Mouse (Mus musculus): ENCODE data around the gene Myo1c. TPM values are rescaled to one million over a fixed set of nuclear protein-coding genes. Genes with fewer than 3 reads are reported as not detected.

The Myo1c gene
- polyA plus RNA-seq, 1 experiment from 2014 or later: 93.0 TPM

DNA sequence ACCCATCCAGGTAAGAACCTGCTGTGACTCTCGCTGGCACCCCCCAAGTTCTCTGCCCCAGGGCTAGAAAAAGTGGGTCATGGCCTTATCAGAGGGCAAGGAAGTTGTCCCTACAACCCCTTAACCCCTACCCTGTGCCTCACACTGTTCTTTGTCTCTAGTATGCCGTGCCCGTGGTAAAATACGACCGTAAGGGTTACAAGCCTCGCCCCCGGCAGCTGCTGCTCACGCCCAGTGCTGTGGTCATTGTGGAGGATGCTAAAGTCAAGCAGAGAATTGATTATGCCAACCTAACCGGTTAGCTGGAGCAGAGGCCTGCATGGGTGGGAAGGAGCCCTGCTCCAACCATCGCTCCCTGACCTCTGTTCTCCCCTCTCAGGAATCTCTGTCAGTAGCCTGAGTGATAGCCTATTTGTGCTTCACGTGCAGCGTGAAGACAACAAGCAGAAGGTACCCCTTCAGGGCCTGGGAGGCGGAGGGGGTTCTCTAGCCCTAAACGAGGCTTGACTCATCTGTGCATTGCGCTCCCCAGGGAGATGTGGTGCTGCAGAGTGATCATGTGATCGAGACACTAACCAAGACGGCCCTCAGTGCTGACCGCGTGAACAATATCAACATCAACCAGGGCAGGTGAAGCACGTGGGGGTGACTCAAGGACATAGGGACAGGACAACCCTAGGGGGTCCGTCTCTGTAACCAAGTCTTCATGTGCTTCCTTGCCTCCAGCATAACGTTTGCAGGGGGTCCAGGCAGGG is 21.3 kb downstream of the Myo1c start:
- Histone ChIP-seq H3K4me2 (ENCODE audit: low read depth, low read length) (no peak overlapping the region), H3K27ac (ENCODE audit: low read length) (no peak overlapping the region), H3K4me3 (ENCODE audit: low read length) (no peak overlapping the region), H3K27me3 (ENCODE audit: control insufficient read depth, insufficient read depth, low read depth, low read length) (no peaks in the 10 kb centered on the region), H3K36me3 (ENCODE audit: control insufficient read depth, insufficient read depth, low read length) (peaks cover 53% of the 10 kb centered on the region), H3K4me1 (replicated peaks; ENCODE audit: control insufficient read depth, insufficient read depth, low read length) (no peaks in the 10 kb centered on the region), H3K9me3 (ENCODE audit: control insufficient read depth, low read length) (no peaks in the 10 kb centered on the region), H3K9ac (ENCODE audit: low read length) (no peak overlapping the region)
- ATAC-seq (ENCODE audit: low read depth): no peak
- 84% methylated on average over 22 of the region's 22 CpGs for WGBS

DNA sequence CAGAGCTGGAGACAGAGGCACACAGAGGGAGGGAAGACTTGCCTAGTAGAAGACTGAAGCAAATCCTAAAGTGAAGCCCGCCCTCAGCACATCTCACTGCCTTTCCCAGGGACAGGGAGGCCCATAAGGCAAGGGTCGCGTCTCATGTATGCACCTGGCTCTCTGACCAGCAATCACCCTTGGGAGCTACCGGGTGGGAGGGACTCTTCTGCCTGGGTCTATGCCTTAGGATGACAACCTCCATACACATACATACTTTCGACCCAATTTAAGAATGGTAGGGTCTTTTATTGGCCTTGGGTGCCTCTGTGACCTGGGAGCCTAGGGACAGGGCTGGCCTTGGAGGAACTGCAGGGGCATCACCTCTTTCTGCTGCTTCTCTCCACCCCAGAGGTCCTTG is 23.1 kb downstream of the Myo1c start:
- ATAC-seq (ENCODE audit: low read depth): no peak
- H3K36me3 ChIP-seq (ENCODE audit: control insufficient read depth, insufficient read depth, low read length): peaks cover 43% of the 10 kb centered on the region
- H3K4me3 ChIP-seq (ENCODE audit: low read length): no peak overlapping the region
- no peak overlapping the region for H3K4me2 ChIP-seq (ENCODE audit: low read depth, low read length)
- no peaks in the 10 kb centered on the region for H3K9me3 ChIP-seq (ENCODE audit: control insufficient read depth, low read length)
- no peaks in the 10 kb centered on the region for H3K27me3 ChIP-seq (ENCODE audit: control insufficient read depth, insufficient read depth, low read depth, low read length)
- H3K4me1 ChIP-seq (replicated peaks; ENCODE audit: control insufficient read depth, insufficient read depth, low read length): peaks cover under 1% of the 10 kb centered on the region
- no peak overlapping the region for H3K27ac ChIP-seq (ENCODE audit: low read length)
- WGBS: 97% methylated on average over 5 of the region's 5 CpGs
- H3K9ac ChIP-seq (ENCODE audit: low read length): no peak overlapping the region

DNA sequence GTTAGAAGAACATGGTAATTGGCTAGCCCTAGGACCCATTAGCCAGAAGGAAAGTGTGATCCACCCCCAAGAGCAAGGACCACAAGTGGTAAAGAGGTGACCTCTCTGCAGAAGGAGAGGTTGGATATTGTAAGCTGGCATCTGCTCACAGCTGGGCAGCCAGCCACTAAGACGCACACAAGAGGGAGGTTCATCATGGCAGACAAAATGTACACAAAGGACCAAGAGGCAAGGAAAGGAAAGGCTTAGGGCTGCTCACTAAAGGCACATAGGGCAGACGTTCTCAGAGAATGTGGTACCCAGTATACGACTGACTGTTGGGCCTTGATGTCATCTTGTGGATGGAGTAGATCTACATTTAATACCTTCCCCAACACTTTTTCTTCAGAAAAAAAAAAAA is 24.6 kb downstream of the Myo1c start:
- Histone ChIP-seq H3K4me1 (replicated peaks; ENCODE audit: control insufficient read depth, insufficient read depth, low read length) (peaks cover 2% of the 10 kb centered on the region), H3K4me2 (ENCODE audit: low read depth, low read length) (no peak overlapping the region), H3K27ac (ENCODE audit: low read length) (no peak overlapping the region), H3K9me3 (ENCODE audit: control insufficient read depth, low read length) (no peaks in the 10 kb centered on the region), H3K4me3 (ENCODE audit: low read length) (no peak overlapping the region), H3K27me3 (ENCODE audit: control insufficient read depth, insufficient read depth, low read depth, low read length) (no peaks in the 10 kb centered on the region), H3K9ac (ENCODE audit: low read length) (no peak overlapping the region), H3K36me3 (ENCODE audit: control insufficient read depth, insufficient read depth, low read length) (peaks cover 28% of the 10 kb centered on the region)
- 68% methylated on average over 3 of the region's 3 CpGs for WGBS
- no peak for ATAC-seq (ENCODE audit: low read depth)

DNA sequence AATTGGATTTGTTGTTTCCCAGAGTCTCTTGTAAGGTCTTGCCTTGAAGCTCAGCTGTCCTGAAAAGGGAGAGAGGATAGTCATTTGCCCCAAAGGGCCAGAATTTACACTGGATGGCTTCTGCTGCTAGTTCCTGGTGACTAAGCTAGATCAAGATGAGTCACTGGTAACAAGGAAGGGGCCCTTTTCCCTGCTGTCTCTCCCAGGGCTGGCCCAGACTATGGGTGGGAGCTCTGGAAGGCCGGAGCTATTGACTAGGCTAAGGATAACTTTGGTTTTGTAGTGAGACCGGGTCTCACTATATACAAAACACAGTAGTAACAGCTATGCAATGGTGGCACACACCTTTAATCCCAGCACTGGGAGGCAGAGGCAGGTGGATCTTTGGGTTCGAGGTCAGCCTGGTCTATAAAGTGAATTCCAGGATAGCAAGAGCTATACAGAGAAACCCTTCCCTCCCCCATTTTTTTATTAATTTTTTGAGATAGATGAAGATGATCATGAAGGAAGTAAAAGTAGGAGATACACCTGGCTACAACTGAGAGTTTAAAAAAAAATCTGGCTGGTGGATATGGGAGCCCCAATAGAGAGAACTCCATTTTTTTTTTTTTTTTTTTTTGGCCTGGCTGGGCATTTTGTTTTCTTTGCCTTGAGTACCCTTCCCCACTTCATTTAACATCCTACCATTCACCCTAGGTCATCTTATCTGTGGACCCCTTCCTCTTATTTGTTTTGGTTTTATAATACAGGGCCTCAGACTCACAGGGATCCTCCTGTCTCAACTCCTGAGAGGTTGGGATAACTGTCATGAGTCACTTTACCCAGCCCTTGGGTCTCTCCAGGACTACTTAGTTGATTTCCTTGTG is 27.8 kb downstream of the Myo1c start:
- Histone ChIP-seq H3K4me2 (ENCODE audit: low read depth, low read length) (peak overlapping the region; percentile 77), H3K27ac (ENCODE audit: low read length) (peak overlapping the region; percentile 30; the same call in 1 of the 2 replicates), H3K4me3 (ENCODE audit: low read length) (peak overlapping the region; percentile 98), H3K4me1 (replicated peaks; ENCODE audit: control insufficient read depth, insufficient read depth, low read length) (peaks cover 13% of the 10 kb centered on the region), H3K27me3 (ENCODE audit: control insufficient read depth, insufficient read depth, low read depth, low read length) (no peaks in the 10 kb centered on the region), H3K36me3 (ENCODE audit: control insufficient read depth, insufficient read depth, low read length) (peaks cover 3% of the 10 kb centered on the region; the same call in 1 of the 2 replicates), H3K9me3 (ENCODE audit: control insufficient read depth, low read length) (no peaks in the 10 kb centered on the region), H3K9ac (ENCODE audit: low read length) (peak overlapping the region; percentile 59)
- ATAC-seq (ENCODE audit: low read depth): no peak
- 81% methylated on average over 3 of the region's 3 CpGs for WGBS

DNA sequence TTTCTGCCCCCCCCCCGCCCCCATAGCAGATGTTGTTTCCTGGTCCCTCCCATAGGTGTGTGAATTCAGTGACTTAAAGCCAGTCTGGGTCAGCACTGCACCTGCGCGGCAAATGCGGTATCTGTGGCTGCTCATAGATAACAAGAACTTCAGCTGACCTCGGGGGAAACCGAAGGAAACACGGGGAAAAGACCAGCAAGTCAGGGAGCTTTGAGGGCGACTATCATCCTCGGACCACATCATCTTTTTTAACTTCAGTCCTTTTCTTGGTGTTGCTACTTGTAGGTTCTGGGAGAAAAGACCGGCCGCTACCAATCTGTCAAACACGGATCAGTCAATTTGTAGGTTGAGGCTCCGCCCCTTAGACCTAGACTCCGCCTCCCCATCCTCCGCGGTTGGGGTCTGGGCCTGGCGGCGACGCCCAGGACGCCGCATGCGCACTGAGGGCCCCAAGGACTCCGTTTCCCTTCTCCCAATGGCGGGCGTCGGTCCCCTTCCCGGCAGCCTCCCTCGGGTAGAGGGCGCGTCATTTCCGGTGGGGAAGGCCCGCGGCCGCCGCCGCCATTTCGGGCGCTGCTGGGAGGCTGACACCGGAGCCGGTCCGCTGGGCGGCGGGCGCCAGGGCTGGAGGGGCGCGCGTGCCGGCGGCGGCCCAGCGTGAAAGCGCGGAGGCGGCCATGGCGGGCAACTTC is 28.6 kb downstream of the Myo1c start, which contains the start of gene Crk:
Gene Crk (plus strand): TSS at position 513 of the 692 bp plus-strand sequence.
- ATAC-seq (ENCODE audit: low read depth): peak; percentile 99
- peak within 1 kb of the TSS; percentile 99 for H3K9ac ChIP-seq (ENCODE audit: low read length)
- H3K4me3 ChIP-seq (ENCODE audit: low read length): peak within 1 kb of the TSS; percentile 98
- H3K4me2 ChIP-seq (ENCODE audit: low read depth, low read length): peak within 1 kb of the TSS; percentile 88
- H3K9me3 ChIP-seq (ENCODE audit: control insufficient read depth, low read length): no peaks in the 10 kb centered on the region
- peaks cover 6% of the 10 kb centered on the region; the same call in 1 of the 2 replicates for H3K36me3 ChIP-seq (ENCODE audit: control insufficient read depth, insufficient read depth, low read length)
- peak within 1 kb of the TSS; percentile 93 for H3K27ac ChIP-seq (ENCODE audit: low read length)
- peaks cover 13% of the 10 kb centered on the region for H3K4me1 ChIP-seq (replicated peaks; ENCODE audit: control insufficient read depth, insufficient read depth, low read length)
- under 1% methylated on average over 50 of the region's 55 CpGs for WGBS
- no peaks in the 10 kb centered on the region for H3K27me3 ChIP-seq (ENCODE audit: control insufficient read depth, insufficient read depth, low read depth, low read length)

DNA sequence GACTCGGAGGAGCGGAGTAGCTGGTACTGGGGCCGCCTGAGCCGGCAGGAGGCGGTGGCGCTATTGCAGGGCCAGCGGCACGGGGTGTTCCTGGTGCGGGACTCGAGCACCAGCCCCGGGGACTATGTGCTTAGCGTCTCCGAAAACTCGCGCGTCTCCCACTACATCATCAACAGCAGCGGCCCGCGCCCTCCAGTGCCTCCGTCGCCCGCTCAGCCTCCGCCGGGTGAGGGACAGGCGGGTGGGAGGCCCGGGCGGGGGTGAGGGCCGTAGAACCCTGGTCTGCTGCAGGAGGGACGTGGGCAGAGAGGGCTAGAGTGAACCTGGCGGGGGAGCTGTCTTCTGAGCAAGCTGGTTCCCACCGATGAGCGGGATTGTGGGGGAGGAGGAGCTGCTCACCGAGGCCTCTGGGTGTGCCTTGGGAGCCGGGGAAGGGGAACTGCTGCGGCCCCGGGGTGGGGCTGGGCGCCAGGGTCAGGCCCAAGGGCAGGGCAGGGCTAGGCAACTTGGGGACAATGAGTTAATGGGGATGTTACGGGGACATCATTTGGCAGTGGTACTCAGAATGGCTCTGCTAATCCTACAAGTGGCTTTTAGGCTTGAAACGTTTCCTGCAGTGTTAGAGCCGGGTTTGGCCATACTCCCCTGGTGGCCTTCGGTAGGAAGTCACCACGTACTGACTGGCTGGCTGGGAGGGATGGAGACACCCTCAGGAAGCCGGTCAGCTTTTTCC is 29.3 kb downstream of the Myo1c start:
- peak; percentile 76 for ATAC-seq (ENCODE audit: low read depth)
- WGBS: under 1% methylated on average over 43 of the region's 43 CpGs
- peaks cover 12% of the 10 kb centered on the region; the same call in 1 of the 2 replicates for H3K36me3 ChIP-seq (ENCODE audit: control insufficient read depth, insufficient read depth, low read length)

DNA sequence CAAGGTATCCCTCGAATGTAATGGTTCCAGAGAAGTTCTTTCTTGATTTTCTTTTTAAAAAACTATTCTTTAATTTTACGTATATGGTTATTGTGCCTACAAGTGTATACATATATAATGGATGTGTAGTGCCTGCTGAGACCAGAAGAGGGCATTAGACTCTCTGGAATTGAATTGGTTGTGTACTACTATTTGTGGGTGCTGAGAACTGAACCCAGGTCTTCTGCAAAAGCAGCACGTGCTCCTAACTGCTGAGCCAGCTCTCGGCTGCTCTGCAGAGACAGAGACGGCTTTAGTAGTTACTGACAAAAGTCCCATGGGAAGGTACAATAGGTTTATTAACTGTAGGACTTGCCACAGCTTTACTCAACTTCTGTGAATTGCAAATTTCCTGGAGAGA is 34.2 kb downstream of the Myo1c start:
- no peak overlapping the region for H3K9ac ChIP-seq (ENCODE audit: low read length)
- peaks cover 11% of the 10 kb centered on the region for H3K4me1 ChIP-seq (replicated peaks; ENCODE audit: control insufficient read depth, insufficient read depth, low read length)
- H3K4me3 ChIP-seq (ENCODE audit: low read length): no peak overlapping the region
- ATAC-seq (ENCODE audit: low read depth): no peak
- WGBS: 90% methylated on average over 5 of the region's 5 CpGs
- no peak overlapping the region for H3K4me2 ChIP-seq (ENCODE audit: low read depth, low read length)
- no peaks in the 10 kb centered on the region for H3K9me3 ChIP-seq (ENCODE audit: control insufficient read depth, low read length)
- H3K27ac ChIP-seq (ENCODE audit: low read length): no peak overlapping the region
- H3K36me3 ChIP-seq (ENCODE audit: control insufficient read depth, insufficient read depth, low read length): peaks cover 15% of the 10 kb centered on the region
- no peaks in the 10 kb centered on the region for H3K27me3 ChIP-seq (ENCODE audit: control insufficient read depth, insufficient read depth, low read depth, low read length)

More for the DNA sequence above, 29.3 kb downstream of the Myo1c start:
- Histone ChIP-seq H3K4me1 (replicated peaks; ENCODE audit: control insufficient read depth, insufficient read depth, low read length) (peaks cover 13% of the 10 kb centered on the region), H3K9me3 (ENCODE audit: control insufficient read depth, low read length) (no peaks in the 10 kb centered on the region), H3K4me2 (ENCODE audit: low read depth, low read length) (peak overlapping the region; percentile 88), H3K27ac (ENCODE audit: low read length) (peak overlapping the region; percentile 93), H3K9ac (ENCODE audit: low read length) (peak overlapping the region; percentile 99), H3K4me3 (ENCODE audit: low read length) (peak overlapping the region; percentile 98), H3K27me3 (ENCODE audit: control insufficient read depth, insufficient read depth, low read depth, low read length) (no peaks in the 10 kb centered on the region)

DNA sequence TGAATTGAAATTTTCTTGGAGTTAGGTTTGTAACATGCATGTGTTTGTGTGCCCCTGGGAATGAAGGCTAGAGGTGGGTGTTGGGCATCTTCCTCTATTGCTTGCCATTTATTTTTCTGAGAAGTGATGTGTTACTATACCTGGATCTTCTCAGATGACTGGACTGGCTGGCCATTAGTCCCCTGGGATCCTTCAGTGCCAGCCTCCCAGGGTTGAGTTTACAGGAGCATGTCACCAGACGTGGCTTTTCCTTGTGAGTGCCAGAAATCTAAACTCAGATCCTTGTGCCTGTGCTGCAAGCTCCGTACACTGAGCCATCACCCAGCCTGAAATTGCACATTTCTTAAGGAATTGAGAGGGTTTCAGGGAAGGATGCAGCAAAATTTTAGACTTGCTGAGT is 34.7 kb downstream of the Myo1c start:
- no peak for ATAC-seq (ENCODE audit: low read depth)
- H3K4me1 ChIP-seq (replicated peaks; ENCODE audit: control insufficient read depth, insufficient read depth, low read length): peaks cover 11% of the 10 kb centered on the region
- H3K27ac ChIP-seq (ENCODE audit: low read length): no peak overlapping the region
- H3K4me2 ChIP-seq (ENCODE audit: low read depth, low read length): no peak overlapping the region
- peaks cover 16% of the 10 kb centered on the region for H3K36me3 ChIP-seq (ENCODE audit: control insufficient read depth, insufficient read depth, low read length)
- no peaks in the 10 kb centered on the region for H3K9me3 ChIP-seq (ENCODE audit: control insufficient read depth, low read length)
- WGBS: 78% methylated on average over 2 of the region's 2 CpGs
- no peak overlapping the region for H3K4me3 ChIP-seq (ENCODE audit: low read length)
- H3K27me3 ChIP-seq (ENCODE audit: control insufficient read depth, insufficient read depth, low read depth, low read length): no peaks in the 10 kb centered on the region
- no peak overlapping the region for H3K9ac ChIP-seq (ENCODE audit: low read length)
